Mouse (Mus musculus): ENCODE results near the gene Nlk. TPM values are rescaled to one million over a fixed set of nuclear protein-coding genes. Genes with fewer than 3 reads are reported as not detected.
"Not testable (repeated sequence)": the region's sequence is repeated elsewhere in the genome, so short reads cannot be mapped to it uniquely, and the experiment has no call there.

Nlk gene
- polyA plus RNA-seq, 2 experiments = 3.2 to 4.4 TPM

GRCm38 (mm10) chr11:78678761-78679160 is 18.4 kb downstream of the Nlk start:
- Histone ChIP-seq H3K4me1 (replicated peaks; ENCODE audit: control insufficient read depth in 2 of 2, insufficient read depth in 2 of 2, low read length in 1 of 2) (no peaks in the 10 kb centered on the region), H3K27me3 (ENCODE audit: control insufficient read depth, insufficient read depth, low read length) (no peaks in the 10 kb centered on the region), H3K27ac (no peak overlapping the region), H3K9ac (replicated peaks) (no peak overlapping the region), H3K4me3 (ENCODE audit: insufficient read depth in 1 of 2, low read depth in 2 of 2, low read length in 2 of 2) (no peak overlapping the region), H3K4me2 (ENCODE audit: low read depth) (no peak overlapping the region), H3K9me3 (ENCODE audit: control insufficient read depth, low read length) (no peaks in the 10 kb centered on the region), H3K36me3 (replicated peaks; ENCODE audit: control insufficient read depth, insufficient read depth, low read depth) (no peaks in the 10 kb centered on the region)
- TF ChIP-seq EP300 (IDR thresholded peaks at IDR 0.05; ENCODE audit: low read depth) (no peak), CTCF (IDR thresholded peaks at IDR 0.05; ENCODE audit: low read depth) (no peak)
- WGBS (ENCODE audit: insufficient replicate concordance) = 63% methylated on average over 2 of the region's 2 CpGs
- ATAC-seq (ENCODE audit: insufficient read depth) (no peak), DNase-seq (ENCODE audit: low read depth in 3 of 3, low spot score in 3 of 3) (no peak)

- peaks cover 0 to 2% of the 10 kb centered on the region in 2 experiments; a peak in 3 of 4 replicates for H3K4me1 ChIP-seq (replicated peaks; ENCODE audit: control insufficient read depth in 2 of 2, insufficient read depth in 2 of 2, low read length in 1 of 2)
- no peaks in the 10 kb centered on the region for H3K9me3 ChIP-seq (ENCODE audit: control insufficient read depth, low read length)
- DNase-seq (ENCODE audit: low read depth in 3 of 3, low spot score in 3 of 3) (no peak), ATAC-seq (ENCODE audit: insufficient read depth) (no peak)
- H3K36me3 ChIP-seq (replicated peaks; ENCODE audit: control insufficient read depth, insufficient read depth, low read depth) = no peaks in the 10 kb centered on the region
- H3K27ac ChIP-seq = no peak overlapping the region
- TF ChIP-seq CTCF (IDR thresholded peaks at IDR 0.05; ENCODE audit: low read depth) (no peak), EP300 (IDR thresholded peaks at IDR 0.05; ENCODE audit: low read depth) (no peak)
- no peak overlapping the region for H3K4me2 ChIP-seq (ENCODE audit: low read depth)
- 49% methylated on average over 3 of the region's 3 CpGs for WGBS (ENCODE audit: insufficient replicate concordance)
- no peaks in the 10 kb centered on the region for H3K27me3 ChIP-seq (ENCODE audit: control insufficient read depth, insufficient read depth, low read length)
- H3K4me3 ChIP-seq (ENCODE audit: insufficient read depth in 1 of 2, low read depth in 2 of 2, low read length in 2 of 2) = no peak overlapping the region
- H3K9ac ChIP-seq (replicated peaks) = no peak overlapping the region
These were observed 28.5 kb downstream of the Nlk start for GRCm38 (mm10) chr11:78668647-78669046.

- no peak for DNase-seq (ENCODE audit: low read depth in 3 of 3, low spot score in 3 of 3)
- H3K27ac ChIP-seq = no peak overlapping the region
- 58% methylated on average over 2 of the region's 2 CpGs for WGBS (ENCODE audit: insufficient replicate concordance)
- ATAC-seq (ENCODE audit: insufficient read depth) = no peak
- H3K4me1 ChIP-seq (replicated peaks; ENCODE audit: control insufficient read depth in 2 of 2, insufficient read depth in 2 of 2, low read length in 1 of 2) = peaks cover 0 to 2% of the 10 kb centered on the region in 2 experiments; a peak in 3 of 4 replicates
- no peak overlapping the region for H3K4me2 ChIP-seq (ENCODE audit: low read depth)
- TF ChIP-seq EP300 (IDR thresholded peaks at IDR 0.05; ENCODE audit: low read depth) (no peak), CTCF (IDR thresholded peaks at IDR 0.05; ENCODE audit: low read depth) (no peak)
- H3K9ac ChIP-seq (replicated peaks) = no peak overlapping the region
- H3K9me3 ChIP-seq (ENCODE audit: control insufficient read depth, low read length) = no peaks in the 10 kb centered on the region
- H3K36me3 ChIP-seq (replicated peaks; ENCODE audit: control insufficient read depth, insufficient read depth, low read depth) = no peaks in the 10 kb centered on the region
- H3K27me3 ChIP-seq (ENCODE audit: control insufficient read depth, insufficient read depth, low read length) = no peaks in the 10 kb centered on the region
- H3K4me3 ChIP-seq (ENCODE audit: insufficient read depth in 1 of 2, low read depth in 2 of 2, low read length in 2 of 2) = no peak overlapping the region
These were observed 32.3 kb downstream of the Nlk start for GRCm38 (mm10) chr11:78664853-78665252.

- WGBS (ENCODE audit: insufficient replicate concordance) = 68% methylated on average over 4 of the region's 4 CpGs
- H3K4me3 ChIP-seq (ENCODE audit: insufficient read depth in 1 of 2, low read depth in 2 of 2, low read length in 2 of 2) = no peak overlapping the region
- H3K9me3 ChIP-seq (ENCODE audit: control insufficient read depth, low read length) = no peaks in the 10 kb centered on the region
- no peaks in the 10 kb centered on the region for H3K36me3 ChIP-seq (replicated peaks; ENCODE audit: control insufficient read depth, insufficient read depth, low read depth)
- no peak overlapping the region for H3K27ac ChIP-seq
- DNase-seq (ENCODE audit: low read depth in 3 of 3, low spot score in 3 of 3) (no peak), ATAC-seq (ENCODE audit: insufficient read depth) (no peak)
- no peaks in the 10 kb centered on the region for H3K27me3 ChIP-seq (ENCODE audit: control insufficient read depth, insufficient read depth, low read length)
- H3K4me2 ChIP-seq (ENCODE audit: low read depth) = no peak overlapping the region
- no peak overlapping the region for H3K9ac ChIP-seq (replicated peaks)
- TF ChIP-seq EP300 (IDR thresholded peaks at IDR 0.05; ENCODE audit: low read depth) (no peak), CTCF (IDR thresholded peaks at IDR 0.05; ENCODE audit: low read depth) (no peak)
- H3K4me1 ChIP-seq (replicated peaks; ENCODE audit: control insufficient read depth in 2 of 2, insufficient read depth in 2 of 2, low read length in 1 of 2) = peaks cover 0 to 2% of the 10 kb centered on the region in 2 experiments; a peak in 3 of 4 replicates
These were observed 33.3 kb downstream of the Nlk start for GRCm38 (mm10) chr11:78663916-78664315.

- no peak overlapping the region for H3K4me2 ChIP-seq (ENCODE audit: low read depth)
These were observed 48.0 kb downstream of the Nlk start for GRCm38 (mm10) chr11:78649143-78649542.

GRCm38 (mm10) chr11:78648405-78648804 is 48.8 kb downstream of the Nlk start:
- not testable (repeated sequence) for H3K4me3 ChIP-seq (ENCODE audit: insufficient read depth in 1 of 2, low read depth in 2 of 2, low read length in 2 of 2)

More at GRCm38 (mm10) chr11:78649143-78649542, 48.0 kb downstream of the Nlk start:
- no peak for DNase-seq (ENCODE audit: low read depth in 3 of 3, low spot score in 3 of 3)
- no peak for ATAC-seq (ENCODE audit: insufficient read depth)
- Histone ChIP-seq H3K27ac (no peak overlapping the region), H3K27me3 (ENCODE audit: control insufficient read depth, insufficient read depth, low read length) (no peaks in the 10 kb centered on the region), H3K4me3 (ENCODE audit: insufficient read depth in 1 of 2, low read depth in 2 of 2, low read length in 2 of 2) (no peak overlapping the region), H3K9ac (replicated peaks) (no peak overlapping the region), H3K9me3 (ENCODE audit: control insufficient read depth, low read length) (no peaks in the 10 kb centered on the region), H3K4me1 (replicated peaks; ENCODE audit: control insufficient read depth in 2 of 2, insufficient read depth in 2 of 2, low read length in 1 of 2) (no peaks in the 10 kb centered on the region), H3K36me3 (replicated peaks; ENCODE audit: control insufficient read depth, insufficient read depth, low read depth) (no peaks in the 10 kb centered on the region)
- TF ChIP-seq EP300 (IDR thresholded peaks at IDR 0.05; ENCODE audit: low read depth) (no peak), CTCF (IDR thresholded peaks at IDR 0.05; ENCODE audit: low read depth) (no peak)
- 65% methylated on average over 2 of the region's 2 CpGs for WGBS (ENCODE audit: insufficient replicate concordance)

More at GRCm38 (mm10) chr11:78648405-78648804, 48.8 kb downstream of the Nlk start:
- not testable (repeated sequence) for ATAC-seq (ENCODE audit: insufficient read depth); H3K4me1 ChIP-seq (replicated peaks; ENCODE audit: control insufficient read depth in 2 of 2, insufficient read depth in 2 of 2, low read length in 1 of 2); H3K4me2 ChIP-seq (ENCODE audit: low read depth); H3K36me3 ChIP-seq (replicated peaks; ENCODE audit: control insufficient read depth, insufficient read depth, low read depth); DNase-seq (ENCODE audit: low read depth in 3 of 3, low spot score in 3 of 3); H3K9me3 ChIP-seq (ENCODE audit: control insufficient read depth, low read length); H3K27ac ChIP-seq; H3K27me3 ChIP-seq (ENCODE audit: control insufficient read depth, insufficient read depth, low read length); H3K9ac ChIP-seq (replicated peaks)
- WGBS (ENCODE audit: insufficient replicate concordance) = 74% methylated on average over 1 of the region's 1 CpGs

Measured in liver, embryonic 14.5 days (tissue).